Mouse (Mus musculus): ENCODE data around the gene Lrpprc. TPM values are rescaled to one million over a fixed set of nuclear protein-coding genes. Genes with fewer than 3 reads are reported as not detected.

Gene Lrpprc
- 56.3 and 58.4 TPM in 2 replicates for polyA plus RNA-seq (2014; fragmentation: Nextera tagmentation; extraction: Ambion mirVana)

- under 1% methylated on average over 51 of the region's 51 CpGs for WGBS
- no peaks in the 10 kb centered on the region for H3K9me3 ChIP-seq (ENCODE audit: control insufficient read depth, low read length)
- no peaks in the 10 kb centered on the region for H3K27me3 ChIP-seq (ENCODE audit: control insufficient read depth, insufficient read depth, low read length)
- DNase-seq (ENCODE audit: low spot score) = peak; percentile 96
- peak within 1 kb of the TSS; percentile 93 for H3K4me3 ChIP-seq (ENCODE audit: low read depth, low read length)
- H3K27ac ChIP-seq (ENCODE audit: low read depth, low read length) = peak within 1 kb of the TSS; percentile 54
- H3K36me3 ChIP-seq (ENCODE audit: control insufficient read depth, insufficient read depth, low read length) = no peaks in the 10 kb centered on the region
- H3K4me2 ChIP-seq (ENCODE audit: low read depth) = peak within 1 kb of the TSS; percentile 75
- ATAC-seq (ENCODE audit: insufficient read depth, low FRiP score, low TSS enrichment) = peak; percentile 99
- H3K9ac ChIP-seq (ENCODE audit: low read length) = peak within 1 kb of the TSS; percentile 87
- peaks cover 4% of the 10 kb centered on the region; the same call in 1 of the 2 replicates for H3K4me1 ChIP-seq (ENCODE audit: control insufficient read depth, insufficient read depth, low read length)
Measured at GRCm38 (mm10) chr17:84790447-84791098, at the start of gene Lrpprc. TSS of gene Lrpprc (minus strand) at chr17:84790789.

- Histone ChIP-seq H3K4me3 (ENCODE audit: low read depth, low read length) (no peak overlapping the region), H3K9ac (ENCODE audit: low read length) (no peak overlapping the region), H3K36me3 (ENCODE audit: control insufficient read depth, insufficient read depth, low read length) (no peaks in the 10 kb centered on the region), H3K9me3 (ENCODE audit: control insufficient read depth, low read length) (no peaks in the 10 kb centered on the region), H3K27ac (ENCODE audit: low read depth, low read length) (no peak overlapping the region), H3K4me2 (ENCODE audit: low read depth) (no peak overlapping the region), H3K27me3 (ENCODE audit: control insufficient read depth, insufficient read depth, low read length) (no peaks in the 10 kb centered on the region), H3K4me1 (ENCODE audit: control insufficient read depth, insufficient read depth, low read length) (no peaks in the 10 kb centered on the region)
- WGBS = 7% methylated on average over 3 of the region's 3 CpGs
- peak; percentile 72 for DNase-seq (ENCODE audit: low spot score)
- no peak for ATAC-seq (ENCODE audit: insufficient read depth, low FRiP score, low TSS enrichment)
Measured at GRCm38 (mm10) chr17:84837780-84838179, 47.2 kb upstream of the Lrpprc start.

GRCm38 (mm10) chr17:84835249-84835648 lies 44.7 kb upstream of the Lrpprc start:
- Histone ChIP-seq H3K4me1 (ENCODE audit: control insufficient read depth, insufficient read depth, low read length) (no peaks in the 10 kb centered on the region), H3K4me3 (ENCODE audit: low read depth, low read length) (no peak overlapping the region), H3K27ac (ENCODE audit: low read depth, low read length) (no peak overlapping the region), H3K27me3 (ENCODE audit: control insufficient read depth, insufficient read depth, low read length) (no peaks in the 10 kb centered on the region), H3K9ac (ENCODE audit: low read length) (no peak overlapping the region), H3K36me3 (ENCODE audit: control insufficient read depth, insufficient read depth, low read length) (no peaks in the 10 kb centered on the region), H3K9me3 (ENCODE audit: control insufficient read depth, low read length) (no peaks in the 10 kb centered on the region), H3K4me2 (ENCODE audit: low read depth) (no peak overlapping the region)
- DNase-seq (ENCODE audit: low spot score) (no peak), ATAC-seq (ENCODE audit: insufficient read depth, low FRiP score, low TSS enrichment) (no peak)
- WGBS = 89% methylated on average over 9 of the region's 9 CpGs

GRCm38 (mm10) chr17:84832346-84832745 lies 41.8 kb upstream of the Lrpprc start:
- no peaks in the 10 kb centered on the region for H3K9me3 ChIP-seq (ENCODE audit: control insufficient read depth, low read length)
- no peak for ATAC-seq (ENCODE audit: insufficient read depth, low FRiP score, low TSS enrichment)
- 76% methylated on average over 8 of the region's 8 CpGs for WGBS

GRCm38 (mm10) chr17:84828301-84828700 lies 37.7 kb upstream of the Lrpprc start:
- WGBS = 89% methylated on average over 6 of the region's 6 CpGs
- DNase-seq (ENCODE audit: low spot score) (no peak), ATAC-seq (ENCODE audit: insufficient read depth, low FRiP score, low TSS enrichment) (no peak)
- no peaks in the 10 kb centered on the region for H3K9me3 ChIP-seq (ENCODE audit: control insufficient read depth, low read length)
- no peak overlapping the region for H3K4me2 ChIP-seq (ENCODE audit: low read depth)
- H3K4me3 ChIP-seq (ENCODE audit: low read depth, low read length) = no peak overlapping the region
- no peak overlapping the region for H3K9ac ChIP-seq (ENCODE audit: low read length)
- H3K4me1 ChIP-seq (ENCODE audit: control insufficient read depth, insufficient read depth, low read length) = no peaks in the 10 kb centered on the region
- H3K36me3 ChIP-seq (ENCODE audit: control insufficient read depth, insufficient read depth, low read length) = no peaks in the 10 kb centered on the region
- no peak overlapping the region for H3K27ac ChIP-seq (ENCODE audit: low read depth, low read length)
- H3K27me3 ChIP-seq (ENCODE audit: control insufficient read depth, insufficient read depth, low read length) = no peaks in the 10 kb centered on the region

More at GRCm38 (mm10) chr17:84832346-84832745, 41.8 kb upstream of the Lrpprc start:
- Histone ChIP-seq H3K4me3 (ENCODE audit: low read depth, low read length) (no peak overlapping the region), H3K9ac (ENCODE audit: low read length) (no peak overlapping the region), H3K4me2 (ENCODE audit: low read depth) (no peak overlapping the region), H3K27me3 (ENCODE audit: control insufficient read depth, insufficient read depth, low read length) (no peaks in the 10 kb centered on the region), H3K36me3 (ENCODE audit: control insufficient read depth, insufficient read depth, low read length) (no peaks in the 10 kb centered on the region), H3K4me1 (ENCODE audit: control insufficient read depth, insufficient read depth, low read length) (no peaks in the 10 kb centered on the region), H3K27ac (ENCODE audit: low read depth, low read length) (no peak overlapping the region)
- DNase-seq (ENCODE audit: low spot score) = no peak

GRCm38 (mm10) chr17:84820603-84821002 lies 30.0 kb upstream of the Lrpprc start:
- no peak for ATAC-seq (ENCODE audit: insufficient read depth, low FRiP score, low TSS enrichment)
- Histone ChIP-seq H3K4me3 (ENCODE audit: low read depth, low read length) (no peak overlapping the region), H3K9ac (ENCODE audit: low read length) (no peak overlapping the region), H3K4me2 (ENCODE audit: low read depth) (no peak overlapping the region), H3K4me1 (ENCODE audit: control insufficient read depth, insufficient read depth, low read length) (no peaks in the 10 kb centered on the region), H3K27me3 (ENCODE audit: control insufficient read depth, insufficient read depth, low read length) (no peaks in the 10 kb centered on the region), H3K9me3 (ENCODE audit: control insufficient read depth, low read length) (no peaks in the 10 kb centered on the region), H3K27ac (ENCODE audit: low read depth, low read length) (no peak overlapping the region), H3K36me3 (ENCODE audit: control insufficient read depth, insufficient read depth, low read length) (no peaks in the 10 kb centered on the region)
- WGBS = 18% methylated on average over 4 of the region's 4 CpGs
- DNase-seq (ENCODE audit: low spot score) = peak; percentile 54

GRCm38 (mm10) chr17:84818390-84818789 lies 27.8 kb upstream of the Lrpprc start:
- H3K9me3 ChIP-seq (ENCODE audit: control insufficient read depth, low read length) = no peaks in the 10 kb centered on the region
- WGBS = 89% methylated on average over 5 of the region's 5 CpGs
- no peak overlapping the region for H3K27ac ChIP-seq (ENCODE audit: low read depth, low read length)
- DNase-seq (ENCODE audit: low spot score) (no peak), ATAC-seq (ENCODE audit: insufficient read depth, low FRiP score, low TSS enrichment) (no peak)
- H3K4me2 ChIP-seq (ENCODE audit: low read depth) = no peak overlapping the region
- H3K9ac ChIP-seq (ENCODE audit: low read length) = no peak overlapping the region
- no peaks in the 10 kb centered on the region for H3K4me1 ChIP-seq (ENCODE audit: control insufficient read depth, insufficient read depth, low read length)
- no peaks in the 10 kb centered on the region for H3K36me3 ChIP-seq (ENCODE audit: control insufficient read depth, insufficient read depth, low read length)
- H3K27me3 ChIP-seq (ENCODE audit: control insufficient read depth, insufficient read depth, low read length) = no peaks in the 10 kb centered on the region
- no peak overlapping the region for H3K4me3 ChIP-seq (ENCODE audit: low read depth, low read length)

GRCm38 (mm10) chr17:84816014-84816461 lies 25.4 kb upstream of the Lrpprc start:
- Histone ChIP-seq H3K9ac (ENCODE audit: low read length) (no peak overlapping the region), H3K9me3 (ENCODE audit: control insufficient read depth, low read length) (no peaks in the 10 kb centered on the region), H3K27me3 (ENCODE audit: control insufficient read depth, insufficient read depth, low read length) (no peaks in the 10 kb centered on the region), H3K4me3 (ENCODE audit: low read depth, low read length) (no peak overlapping the region), H3K4me2 (ENCODE audit: low read depth) (no peak overlapping the region), H3K4me1 (ENCODE audit: control insufficient read depth, insufficient read depth, low read length) (no peaks in the 10 kb centered on the region), H3K36me3 (ENCODE audit: control insufficient read depth, insufficient read depth, low read length) (no peaks in the 10 kb centered on the region), H3K27ac (ENCODE audit: low read depth, low read length) (no peak overlapping the region)
- ATAC-seq (ENCODE audit: insufficient read depth, low FRiP score, low TSS enrichment) = no peak
- WGBS = 77% methylated on average over 9 of the region's 9 CpGs
- no peak for DNase-seq (ENCODE audit: low spot score)

GRCm38 (mm10) chr17:84814905-84815304 lies 24.3 kb upstream of the Lrpprc start:
- DNase-seq (ENCODE audit: low spot score) (no peak), ATAC-seq (ENCODE audit: insufficient read depth, low FRiP score, low TSS enrichment) (no peak)
- no peak overlapping the region for H3K27ac ChIP-seq (ENCODE audit: low read depth, low read length)
- no peaks in the 10 kb centered on the region for H3K36me3 ChIP-seq (ENCODE audit: control insufficient read depth, insufficient read depth, low read length)
- no peak overlapping the region for H3K9ac ChIP-seq (ENCODE audit: low read length)
- H3K4me1 ChIP-seq (ENCODE audit: control insufficient read depth, insufficient read depth, low read length) = no peaks in the 10 kb centered on the region
- no peaks in the 10 kb centered on the region for H3K9me3 ChIP-seq (ENCODE audit: control insufficient read depth, low read length)
- H3K27me3 ChIP-seq (ENCODE audit: control insufficient read depth, insufficient read depth, low read length) = no peaks in the 10 kb centered on the region
- H3K4me2 ChIP-seq (ENCODE audit: low read depth) = no peak overlapping the region
- WGBS = 73% methylated on average over 7 of the region's 7 CpGs
- H3K4me3 ChIP-seq (ENCODE audit: low read depth, low read length) = no peak overlapping the region
